Mouse (Mus musculus) layer of hippocampus, adult 8-10 months (tissue): ENCODE data around the gene Tgtp2. TPM values are rescaled to one million over a fixed set of nuclear protein-coding genes. Genes with fewer than 3 reads are reported as not detected.

Experiments
- total RNA-seq, 4 experiments: library from RNA; stranded (reverse); gene quantifications; 2 replicates each; pipeline ENCODE4 v1.2.4; 2022

The Tgtp2 gene
- total RNA-seq, 4 experiments from 2014 or later, result 0.16 to 0.71 TPM; not detected in 2

Other genes with a start within 250 kb of the Tgtp2 start
- 10 to 100 TPM; 45.7 to 73.5 (median 57.9) TPM for gene Trim41, start 246.9 kb downstream of the Tgtp2 start, total RNA-seq
- gene Trim7, start 238.1 kb downstream of the Tgtp2 start, total RNA-seq, result 1 to 10 TPM; 2.2 to 3.4 (median 3.1) TPM
- 1 to 10 TPM in 2 of 4 experiments, under 1 TPM in 2; 0.40 to 3.0 (median 1.0) TPM for gene Gm12184, start 237.6 kb downstream of the Tgtp2 start, total RNA-seq
- 10 to 100 TPM in 2 of 4 experiments, 1 to 10 TPM in 2; 6.8 to 25.6 (median 12.4) TPM for gene Irgm1, start 192.5 kb downstream of the Tgtp2 start, total RNA-seq
- gene Gm5431, start 162.0 kb downstream of the Tgtp2 start, total RNA-seq, result 1 to 10 TPM in 1 of 4 experiments, under 1 TPM in 2, not detected in 1; 0.20 to 1.0 (median 0.29) TPM
- 1 to 10 TPM in 2 of 4 experiments, under 1 TPM in 1, not detected in 1; 0.56 to 3.8 (median 2.4) TPM for gene Psme2b, start 118.0 kb downstream of the Tgtp2 start, total RNA-seq
- not detected for gene Olfr56, start 85.3 kb downstream of the Tgtp2 start, total RNA-seq
- 1 to 10 TPM in 3 of 4 experiments, under 1 TPM in 1; 0.95 to 3.3 (median 1.6) TPM for gene 9930111J21Rik1, start 84.8 kb downstream of the Tgtp2 start, total RNA-seq
- gene Gm12185, start 72.0 kb downstream of the Tgtp2 start, total RNA-seq, result 1 to 10 TPM in 1 of 4 experiments, under 1 TPM in 3; 0.16 to 1.1 (median 0.39) TPM
- 1 to 10 TPM in 1 of 4 experiments, under 1 TPM in 3; 0.34 to 1.1 (median 0.48) TPM for gene Tgtp1, start 70.0 kb downstream of the Tgtp2 start, total RNA-seq
- 1 to 10 TPM in 3 of 4 experiments, under 1 TPM in 1; 0.92 to 4.2 (median 2.6) TPM for gene 9930111J21Rik2, start 13.0 kb downstream of the Tgtp2 start, total RNA-seq
- 1 to 10 TPM in 2 of 4 experiments, under 1 TPM in 2; 0.89 to 1.4 (median 1.1) TPM for gene Ifi47, start 12.4 kb upstream of the Tgtp2 start, total RNA-seq
- gene Olfr1396, start 50.7 kb upstream of the Tgtp2 start, total RNA-seq, result not detected
- not detected for gene Olfr1395, start 78.1 kb upstream of the Tgtp2 start, total RNA-seq
- not detected for gene Olfr1394, start 90.2 kb upstream of the Tgtp2 start, total RNA-seq
- gene Btnl9, start 123.0 kb upstream of the Tgtp2 start, total RNA-seq, result not detected
- gene Zfp62, start 139.1 kb upstream of the Tgtp2 start, total RNA-seq, result 10 to 100 TPM; 42.5 to 60.7 (median 52.8) TPM
- gene Mgat1, start 180.0 kb upstream of the Tgtp2 start, total RNA-seq, result 10 to 100 TPM; 56.4 to 63.2 (median 59.5) TPM
- not detected for gene Olfr1393, start 214.1 kb upstream of the Tgtp2 start, total RNA-seq
- not detected for gene Olfr1392, start 221.1 kb upstream of the Tgtp2 start, total RNA-seq
- gene Olfr10, start 240.5 kb upstream of the Tgtp2 start, total RNA-seq, result not detected